Mouse (Mus musculus): ENCODE measurements around the gene Sap30. TPM values are rescaled to one million over a fixed set of nuclear protein-coding genes. Genes with fewer than 3 reads are reported as not detected.
"Not testable (repeated sequence)": the region's sequence is repeated elsewhere in the genome, so short reads cannot be mapped to it uniquely, and the experiment has no call there.

Sap30 gene
- total and polyA plus RNA-seq, 3 experiments, result 17.3 to 55.5 (median 24.5) TPM

- no peaks in the 10 kb centered on the region for H3K36me3 ChIP-seq (replicated peaks)
- no peak within 1 kb of the TSS for H3K4me3 ChIP-seq (ENCODE audit: low read depth, low read length)
- ATAC-seq (ENCODE audit: extremely low read depth, insufficient number of reproducible peaks, low FRiP score, poor library complexity, severe bottlenecking), result no peak
- TF ChIP-seq GATA2 (IDR thresholded peaks at IDR 0.05; ENCODE audit: borderline replicate concordance, low read depth, low read length) (no peak), POLR2AphosphoS5 (IDR thresholded peaks at IDR 0.05; ENCODE audit: insufficient replicate concordance, low read depth, low read length) (no peak), CTCF (IDR thresholded peaks at IDR 0.05; ENCODE audit: low read depth, low read length) (no peak), TAL1 (conservative IDR thresholded peaks at IDR 0.05; ENCODE audit: low read depth, low read length) (no peak), GATA1 (IDR thresholded peaks at IDR 0.05; ENCODE audit: borderline replicate concordance, low read length) (no peak)
- peaks cover 16% of the 10 kb centered on the region for H3K27me3 ChIP-seq (ENCODE audit: insufficient read depth, low read length)
- no peak for DNase-seq (ENCODE audit: low spot score)
- H3K4me1 ChIP-seq (ENCODE audit: insufficient read depth, low read depth, low read length), result 0 out of 2 replicates have a peak, but pooled peaks cover 2% of the 10 kb centered on the region
- no peaks in the 10 kb centered on the region for H3K9me3 ChIP-seq (replicated peaks)
Measured at GRCm38 (mm10) chr8:57455765-57456164, 31.9 kb downstream of the Sap30 start, which contains the start of gene Scrg1. TSS of gene Scrg1 (plus strand) at chr8:57455923.

- 0 out of 2 replicates have a peak, but pooled peaks cover 2% of the 10 kb centered on the region for H3K4me1 ChIP-seq (ENCODE audit: insufficient read depth, low read depth, low read length)
- H3K36me3 ChIP-seq (replicated peaks), result no peaks in the 10 kb centered on the region
- no peak for TF ChIP-seq GATA1 (IDR thresholded peaks at IDR 0.05; ENCODE audit: borderline replicate concordance, low read length)
- TF ChIP-seq CTCF (IDR thresholded peaks at IDR 0.05; ENCODE audit: low read depth, low read length), result no peak
- TF ChIP-seq TAL1 (conservative IDR thresholded peaks at IDR 0.05; ENCODE audit: low read depth, low read length), result no peak
- no peak for TF ChIP-seq GATA2 (IDR thresholded peaks at IDR 0.05; ENCODE audit: borderline replicate concordance, low read depth, low read length)
- TF ChIP-seq POLR2AphosphoS5 (IDR thresholded peaks at IDR 0.05; ENCODE audit: insufficient replicate concordance, low read depth, low read length), result no peak
- peaks cover 11% of the 10 kb centered on the region for H3K27me3 ChIP-seq (ENCODE audit: insufficient read depth, low read length)
- ATAC-seq (ENCODE audit: extremely low read depth, insufficient number of reproducible peaks, low FRiP score, poor library complexity, severe bottlenecking) (no peak), DNase-seq (ENCODE audit: low spot score) (no peak)
- no peak overlapping the region for H3K4me3 ChIP-seq (ENCODE audit: low read depth, low read length)
- H3K9me3 ChIP-seq (replicated peaks), result 0 out of 2 replicates have a peak, but pooled peaks cover under 1% of the 10 kb centered on the region
Measured at GRCm38 (mm10) chr8:57453361-57453760, 34.3 kb downstream of the Sap30 start.

GRCm38 (mm10) chr8:57451896-57452295, 35.8 kb downstream of the Sap30 start:
- Histone ChIP-seq H3K4me1 (ENCODE audit: insufficient read depth, low read depth, low read length) (0 out of 2 replicates have a peak, but pooled peaks cover 2% of the 10 kb centered on the region), H3K36me3 (replicated peaks) (no peaks in the 10 kb centered on the region), H3K9me3 (replicated peaks) (0 out of 2 replicates have a peak, but pooled peaks cover 2% of the 10 kb centered on the region), H3K4me3 (ENCODE audit: low read depth, low read length) (no peak overlapping the region), H3K27me3 (ENCODE audit: insufficient read depth, low read length) (peaks cover 4% of the 10 kb centered on the region)
- DNase-seq (ENCODE audit: low spot score) (no peak), ATAC-seq (ENCODE audit: extremely low read depth, insufficient number of reproducible peaks, low FRiP score, poor library complexity, severe bottlenecking) (no peak)
- no peak for TF ChIP-seq TAL1 (conservative IDR thresholded peaks at IDR 0.05; ENCODE audit: low read depth, low read length)
- no peak for TF ChIP-seq GATA2 (IDR thresholded peaks at IDR 0.05; ENCODE audit: borderline replicate concordance, low read depth, low read length)
- no peak for TF ChIP-seq POLR2AphosphoS5 (IDR thresholded peaks at IDR 0.05; ENCODE audit: insufficient replicate concordance, low read depth, low read length)
- no peak for TF ChIP-seq CTCF (IDR thresholded peaks at IDR 0.05; ENCODE audit: low read depth, low read length)
- no peak for TF ChIP-seq GATA1 (IDR thresholded peaks at IDR 0.05; ENCODE audit: borderline replicate concordance, low read length)

GRCm38 (mm10) chr8:57450726-57451125, 36.9 kb downstream of the Sap30 start:
- Histone ChIP-seq H3K9me3 (replicated peaks) (0 out of 2 replicates have a peak, but pooled peaks cover 2% of the 10 kb centered on the region), H3K36me3 (replicated peaks) (no peaks in the 10 kb centered on the region), H3K27me3 (ENCODE audit: insufficient read depth, low read length) (peaks cover 4% of the 10 kb centered on the region), H3K4me1 (ENCODE audit: insufficient read depth, low read depth, low read length) (0 out of 2 replicates have a peak, but pooled peaks cover 2% of the 10 kb centered on the region), H3K4me3 (ENCODE audit: low read depth, low read length) (no peak overlapping the region)
- TF ChIP-seq CTCF (IDR thresholded peaks at IDR 0.05; ENCODE audit: low read depth, low read length) (no peak), TAL1 (conservative IDR thresholded peaks at IDR 0.05; ENCODE audit: low read depth, low read length) (no peak), GATA1 (IDR thresholded peaks at IDR 0.05; ENCODE audit: borderline replicate concordance, low read length) (no peak), POLR2AphosphoS5 (IDR thresholded peaks at IDR 0.05; ENCODE audit: insufficient replicate concordance, low read depth, low read length) (no peak), GATA2 (IDR thresholded peaks at IDR 0.05; ENCODE audit: borderline replicate concordance, low read depth, low read length) (no peak)
- DNase-seq (ENCODE audit: low spot score) (no peak), ATAC-seq (ENCODE audit: extremely low read depth, insufficient number of reproducible peaks, low FRiP score, poor library complexity, severe bottlenecking) (no peak)

GRCm38 (mm10) chr8:57445901-57446300, 41.8 kb downstream of the Sap30 start:
- DNase-seq (ENCODE audit: low spot score); H3K4me1 ChIP-seq (ENCODE audit: insufficient read depth, low read depth, low read length); H3K36me3 ChIP-seq (replicated peaks); H3K4me3 ChIP-seq (ENCODE audit: low read depth, low read length); ATAC-seq (ENCODE audit: extremely low read depth, insufficient number of reproducible peaks, low FRiP score, poor library complexity, severe bottlenecking); H3K9me3 ChIP-seq (replicated peaks); H3K27me3 ChIP-seq (ENCODE audit: insufficient read depth, low read length): not testable (repeated sequence)

- no peaks in the 10 kb centered on the region for H3K36me3 ChIP-seq (replicated peaks)
- H3K9me3 ChIP-seq (replicated peaks), result 0 out of 2 replicates have a peak, but pooled peaks cover 1% of the 10 kb centered on the region
- ATAC-seq (ENCODE audit: extremely low read depth, insufficient number of reproducible peaks, low FRiP score, poor library complexity, severe bottlenecking), result no peak
- H3K27me3 ChIP-seq (ENCODE audit: insufficient read depth, low read length), result peaks cover 2% of the 10 kb centered on the region; the same call in 1 of the 2 replicates
- TF ChIP-seq TAL1 (conservative IDR thresholded peaks at IDR 0.05; ENCODE audit: low read depth, low read length), result no peak
- no peak for TF ChIP-seq GATA1 (IDR thresholded peaks at IDR 0.05; ENCODE audit: borderline replicate concordance, low read length)
- no peak for TF ChIP-seq POLR2AphosphoS5 (IDR thresholded peaks at IDR 0.05; ENCODE audit: insufficient replicate concordance, low read depth, low read length)
- no peak for TF ChIP-seq GATA2 (IDR thresholded peaks at IDR 0.05; ENCODE audit: borderline replicate concordance, low read depth, low read length)
- TF ChIP-seq CTCF (IDR thresholded peaks at IDR 0.05; ENCODE audit: low read depth, low read length), result no peak
- DNase-seq (ENCODE audit: low spot score), result no peak
- no peaks in the 10 kb centered on the region for H3K4me1 ChIP-seq (ENCODE audit: insufficient read depth, low read depth, low read length)
- H3K4me3 ChIP-seq (ENCODE audit: low read depth, low read length), result no peak overlapping the region
Measured at GRCm38 (mm10) chr8:57443289-57443688, 44.4 kb downstream of the Sap30 start.

All from G1E (cell line).